Mouse (Mus musculus) heart, adult 18-20 months (tissue): ENCODE results near the gene Kbtbd2. TPM values are rescaled to one million over a fixed set of nuclear protein-coding genes. Genes with fewer than 3 reads are reported as not detected.

ENCODE experiments used
- DNase-seq, 2 experiments: peaks; one replicate each; pipeline ENCODE4 v3.0.0; 2021 to 2022; ENCODE audit warnings: mixed read lengths in 1 of 2
- total RNA-seq, 2 experiments: library from RNA; stranded (reverse); gene quantifications; 2 replicates each; pipeline ENCODE4 v1.2.3; 2021

The Kbtbd2 gene
- total RNA-seq, 2 experiments from 2014 or later = 33.2 to 37.3 TPM

DNA sequence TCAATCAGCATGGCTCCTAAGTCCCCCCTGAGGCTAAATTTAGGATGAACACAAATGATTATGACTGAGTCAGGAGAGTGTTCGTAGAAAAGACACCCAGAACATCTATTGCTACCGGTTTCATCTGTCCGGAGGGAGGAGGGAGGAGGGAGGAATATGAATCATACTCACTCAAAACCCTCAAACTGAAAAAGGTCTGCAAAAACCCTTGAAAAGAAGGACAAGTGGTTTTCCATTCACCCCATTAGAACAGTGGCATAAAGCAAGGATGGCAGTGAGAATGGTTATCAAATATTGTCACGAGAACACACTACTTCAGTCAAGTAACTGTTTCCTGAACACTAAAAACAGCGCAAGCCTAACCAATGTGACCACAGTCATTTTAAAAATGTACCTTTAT is 12.5 kb downstream of the Kbtbd2 start:
- DNase-seq = no peak

DNA sequence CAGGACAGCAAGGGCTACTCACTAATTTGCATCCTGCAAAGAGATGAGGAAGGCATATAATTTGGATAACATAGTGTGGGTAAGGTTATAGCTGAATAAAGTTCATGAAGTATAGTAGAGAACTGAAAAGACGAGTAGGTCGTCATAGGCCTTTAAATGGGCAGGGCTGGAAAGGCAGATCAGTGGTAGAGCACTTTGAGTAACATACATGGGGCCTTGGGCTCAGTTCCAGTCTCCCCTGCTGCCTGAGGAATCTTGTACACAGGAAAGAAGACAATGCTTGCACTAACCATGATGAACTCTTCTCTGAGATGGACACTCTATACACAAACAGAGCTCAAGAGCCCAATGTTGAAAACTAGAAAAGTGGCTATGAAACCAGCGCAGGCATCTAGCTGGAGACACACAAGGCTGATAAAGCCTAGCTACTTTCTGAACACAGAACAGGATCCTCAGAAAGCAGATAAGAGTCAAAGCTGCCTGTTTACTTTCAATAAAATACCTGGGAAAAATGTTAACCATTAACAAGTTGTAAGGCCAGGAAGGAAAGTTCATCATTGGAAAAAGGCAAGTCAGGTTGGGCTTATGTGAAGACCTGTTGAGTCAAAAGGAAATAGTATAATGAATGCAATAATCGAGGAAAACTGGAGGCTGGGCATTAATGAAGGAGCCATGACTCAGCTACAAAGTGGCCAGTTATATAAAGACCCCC is 13.9 kb downstream of the Kbtbd2 start:
- DNase-seq = no peak

DNA sequence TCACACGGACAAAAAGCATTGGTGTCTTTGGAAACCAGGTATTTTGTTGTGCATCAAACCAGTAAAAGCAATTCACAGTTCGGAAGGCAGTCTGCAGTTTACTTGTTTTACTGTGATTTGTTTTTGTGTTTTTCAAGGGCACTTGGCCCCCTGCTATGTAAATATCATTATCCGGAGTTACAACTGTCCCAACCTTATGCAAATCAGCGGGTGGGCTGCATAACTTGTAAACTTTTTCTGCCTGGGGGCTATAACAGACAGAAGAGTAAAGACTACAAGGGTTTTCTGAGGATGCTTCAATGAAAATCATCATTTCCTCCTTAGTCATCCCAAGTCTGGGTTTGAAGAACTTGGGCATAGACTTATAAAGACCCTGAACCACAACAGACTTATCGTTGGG is 18.0 kb downstream of the Kbtbd2 start:
- DNase-seq = no peak

DNA sequence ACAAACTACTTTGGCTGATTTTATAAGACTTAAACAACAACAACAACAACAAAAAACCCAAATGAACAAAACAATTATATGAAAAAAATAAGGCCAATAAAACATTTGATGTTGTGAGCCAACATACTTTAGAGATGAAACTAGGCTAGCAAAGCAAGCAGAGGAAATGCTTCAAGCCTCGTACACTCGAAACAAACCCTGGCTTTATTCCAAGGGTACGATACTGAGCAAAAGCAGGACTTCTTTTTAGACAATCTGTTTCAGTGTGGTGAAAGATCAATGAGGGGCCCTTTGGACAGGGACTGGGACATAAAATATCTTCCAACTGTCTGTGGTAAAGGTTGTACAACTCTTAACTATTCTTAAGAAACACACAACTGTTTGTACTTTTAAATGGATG is 21.8 kb downstream of the Kbtbd2 start:
- peak in 1 of 2 experiments; percentile 40 for DNase-seq

DNA sequence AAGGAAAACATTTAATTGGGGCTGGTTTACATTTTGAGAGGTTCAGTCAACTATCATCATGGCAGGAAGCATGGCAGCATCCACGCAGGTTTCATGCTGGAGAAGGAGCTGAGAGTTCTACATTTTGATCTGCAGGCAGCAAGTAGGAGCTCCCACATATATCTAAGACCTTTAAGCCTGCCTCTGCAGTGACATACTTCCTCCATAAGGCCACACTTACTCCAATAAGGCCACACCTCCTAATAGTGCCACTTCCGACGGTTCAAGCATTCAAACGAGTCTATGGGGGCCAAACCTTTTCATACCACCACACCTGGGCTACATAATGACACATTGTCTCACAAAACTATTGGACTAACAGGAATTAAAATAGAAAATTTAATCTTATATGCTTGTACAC is 31.9 kb downstream of the Kbtbd2 start:
- no peak for DNase-seq

DNA sequence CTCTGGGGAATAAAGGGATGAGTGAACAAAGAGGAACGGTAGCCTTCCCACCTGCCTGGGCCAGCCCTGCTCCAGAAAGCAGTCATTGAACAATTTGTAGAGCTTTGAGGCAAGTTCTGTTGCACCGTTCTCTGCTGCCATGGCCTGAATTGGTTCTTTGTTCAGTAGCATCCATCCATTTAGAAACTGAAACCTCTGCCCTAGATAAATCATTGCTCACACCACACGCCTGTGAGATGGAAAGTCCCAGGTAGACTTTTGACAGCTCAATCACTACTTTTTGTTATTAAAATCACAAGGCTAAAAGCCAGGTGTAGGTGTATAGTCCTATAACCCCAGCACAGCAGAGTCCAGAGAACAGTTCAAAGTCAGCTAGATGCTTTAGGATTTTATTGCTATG is 32.3 kb downstream of the Kbtbd2 start:
- no peak for DNase-seq

DNA sequence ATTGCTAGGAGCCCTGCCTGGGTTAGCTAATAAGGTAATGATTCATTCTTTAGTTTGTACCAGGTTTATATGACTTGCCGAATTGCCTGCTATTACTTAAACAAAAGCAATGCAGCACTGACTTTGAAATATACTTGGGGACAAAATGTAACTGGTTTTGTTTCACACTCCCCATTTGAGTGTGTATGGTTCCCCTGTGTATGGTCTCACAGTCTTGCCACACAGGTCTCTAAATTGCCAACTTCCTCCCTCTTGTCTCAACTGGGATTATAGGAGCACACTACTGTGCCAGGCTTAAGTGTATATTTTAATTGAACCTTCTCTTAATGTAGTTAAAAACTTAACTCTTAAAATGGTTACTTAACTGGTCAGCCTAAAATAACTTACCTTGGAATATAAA is 38.3 kb downstream of the Kbtbd2 start:
- DNase-seq = no peak

DNA sequence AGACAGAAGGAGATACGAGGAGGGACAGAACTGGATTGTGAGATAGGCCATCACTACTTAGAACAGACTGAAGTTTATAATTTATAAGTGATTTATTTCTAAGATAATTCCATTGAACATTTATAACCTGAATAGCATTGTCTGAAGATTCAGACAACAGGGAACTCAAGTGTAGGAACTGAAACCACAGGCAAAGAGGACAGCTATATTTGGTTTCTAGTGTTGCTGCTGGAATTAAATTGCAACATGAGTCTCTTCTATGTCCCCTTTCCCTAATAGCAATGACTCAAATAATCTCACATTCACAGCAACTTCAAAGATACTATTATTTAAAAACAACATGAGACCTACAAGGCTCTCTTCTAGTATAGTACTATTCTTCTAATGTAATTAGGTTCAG is 41.5 kb downstream of the Kbtbd2 start:
- no peak for DNase-seq

DNA sequence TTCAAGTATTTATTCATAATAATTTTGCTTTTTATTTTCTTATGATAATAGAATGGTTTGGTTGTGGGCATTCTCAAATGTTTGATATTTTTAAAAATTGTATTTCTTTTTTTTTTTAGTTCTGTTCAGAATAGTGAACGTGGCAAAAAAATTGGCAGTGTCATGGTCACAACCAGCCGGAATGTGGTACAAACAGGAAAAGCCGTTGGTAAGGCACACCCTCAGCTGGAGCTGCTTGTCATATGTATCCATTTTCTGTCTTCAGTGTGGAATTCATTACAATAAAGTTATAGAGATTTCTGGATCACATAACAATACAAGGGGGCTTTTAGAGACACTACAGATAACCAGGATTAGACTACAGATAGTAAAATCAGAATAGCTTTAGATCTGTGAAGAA is 43.9 kb downstream of the Kbtbd2 start:
- no peak for DNase-seq

DNA sequence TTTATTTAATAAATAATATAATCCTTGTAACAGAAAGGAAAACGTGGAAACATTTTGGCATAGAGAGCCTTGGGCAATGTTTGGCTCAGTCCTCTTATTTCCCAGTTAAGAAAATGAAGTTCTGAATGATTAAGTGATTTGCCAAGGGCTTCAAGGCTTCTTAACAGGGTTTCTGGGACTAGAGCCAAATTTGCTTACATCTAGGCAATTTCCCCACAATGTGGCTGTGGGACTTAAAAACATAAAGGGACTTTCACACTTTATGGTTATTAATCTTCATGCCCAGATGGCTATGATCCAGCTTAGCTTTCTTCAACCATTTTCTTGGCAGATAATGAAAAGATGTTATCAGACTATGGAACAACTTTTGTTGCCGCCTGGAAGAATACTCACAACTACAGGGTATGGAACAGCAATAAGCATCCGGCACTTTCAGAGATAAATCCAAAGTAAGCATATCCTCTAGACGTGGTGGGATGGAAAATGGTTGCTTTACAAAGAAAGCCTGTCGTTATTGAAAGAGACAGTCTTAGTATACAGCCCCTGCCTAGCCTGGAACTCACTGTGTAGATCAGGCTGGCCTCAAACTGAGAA is 51.6 kb downstream of the Kbtbd2 start:
- DNase-seq = no peak

DNA sequence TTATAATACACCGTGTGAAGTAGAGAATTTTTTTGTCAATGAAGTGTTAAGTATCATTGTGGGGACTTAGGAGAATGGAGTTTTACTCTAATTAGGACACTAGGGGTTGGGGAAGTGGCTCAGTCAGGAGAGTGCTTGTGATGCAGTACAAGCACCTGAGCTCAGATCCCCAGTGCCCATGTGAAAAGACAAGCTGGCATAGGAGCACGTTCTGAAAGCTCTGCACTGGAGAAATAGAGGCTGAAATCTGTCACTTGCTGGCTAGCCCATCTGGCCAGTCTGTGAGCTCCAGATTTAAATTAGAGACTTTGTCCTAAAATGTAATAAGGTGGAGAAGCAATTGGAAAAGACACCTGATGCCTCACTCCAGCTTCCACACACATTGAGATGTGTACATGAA is 65.1 kb downstream of the Kbtbd2 start:
- no peak for DNase-seq

Other genes with a start within 250 kb of the Kbtbd2 start
- gene Pde1c, start 228.7 kb downstream of the Kbtbd2 start, total RNA-seq = 10 to 100 TPM; 74.3 to 85.4 TPM
- gene Lsm5, start 93.1 kb downstream of the Kbtbd2 start, total RNA-seq = 10 to 100 TPM; 13.7 to 20.4 TPM
- gene Avl9, start 82.9 kb downstream of the Kbtbd2 start, total RNA-seq = 1 to 10 TPM; 4.9 to 7.6 TPM
- gene Fkbp9, start 34.2 kb upstream of the Kbtbd2 start, total RNA-seq = 10 to 100 TPM; 90.3 to 90.9 TPM
- gene Nt5c3, start 126.1 kb upstream of the Kbtbd2 start, total RNA-seq = 10 to 100 TPM; 77.4 to 91.0 TPM
- gene Vmn1r4, start 126.2 kb upstream of the Kbtbd2 start, total RNA-seq = under 1 TPM in 1 of 2 experiments, not detected in 1; 0.18 TPM
- gene Vmn1r5, start 172.5 kb upstream of the Kbtbd2 start, total RNA-seq = not detected
- not detected for gene Vmn1r6, start 199.4 kb upstream of the Kbtbd2 start, total RNA-seq
- not detected for gene Vmn1r7, start 227.5 kb upstream of the Kbtbd2 start, total RNA-seq
- not detected for gene Vmn1r8, start 234.5 kb upstream of the Kbtbd2 start, total RNA-seq